Mouse (Mus musculus) ES-E14 (cell line): ENCODE data around the gene Rab25. TPM values are rescaled to one million over a fixed set of nuclear protein-coding genes. Genes with fewer than 3 reads are reported as not detected.

Experiments used
- DNase-seq: peaks from one replicate; pipeline ENCODE4 v3.0.0-alpha.2; 2013; ENCODE audit warnings: low read depth, low spot score
- H3K27ac ChIP-seq: 2 replicates; pipeline ENCODE4 v1.5.1; 2012; ENCODE audit warnings: low read depth, mild to moderate bottlenecking, low read length, moderate library complexity, mixed read lengths; ENCODE audit not compliant: poor library complexity, insufficient read depth, severe bottlenecking
- H3K36me3 ChIP-seq: 2 replicates; pipeline ENCODE4 v1.6.1; 2012; ENCODE audit warnings: mild to moderate bottlenecking, low read length, moderate library complexity, mixed read lengths; ENCODE audit not compliant: control insufficient read depth, poor library complexity, insufficient read depth, severe bottlenecking
- H3K4me1 ChIP-seq, 2 experiments: fragments of 150-350 bp in 1 of 2; sonication (generic) in 1 of 2; 2 replicates each; pipeline ENCODE4 v1.6.1; 2012; ENCODE audit warnings: low read length in 2 of 2, mild to moderate bottlenecking in 1 of 2, mixed read lengths in 1 of 2; ENCODE audit not compliant: control insufficient read depth in 2 of 2, insufficient read depth in 2 of 2, poor library complexity in 1 of 2
- H3K4me3 ChIP-seq, 2 experiments: fragments of 150-350 bp in 1 of 2; sonication (generic) in 1 of 2; 2 replicates each; pipeline ENCODE4 v1.5.1; 2012; ENCODE audit warnings: low read length in 2 of 2, low read depth in 1 of 2, mild to moderate bottlenecking in 1 of 2, mixed read lengths in 1 of 2; ENCODE audit not compliant: insufficient read depth in 1 of 2, poor library complexity in 1 of 2, severe bottlenecking in 1 of 2
- H3K9ac ChIP-seq: 2 replicates; pipeline ENCODE4 v1.6.1; 2012; ENCODE audit warnings: low read depth, mild to moderate bottlenecking, low read length, mixed read lengths; ENCODE audit not compliant: poor library complexity, insufficient read depth, severe bottlenecking
- H3K9me3 ChIP-seq: fragments of 150-350 bp; sonication (generic); 2 replicates; pipeline ENCODE4 v1.6.1; 2012; ENCODE audit warnings: low read depth, mild to moderate bottlenecking, low read length; ENCODE audit not compliant: control insufficient read depth, insufficient read depth
- CHD2 ChIP-seq: IDR thresholded peaks from 2 replicates; pipeline ENCODE4 v1.6.1; 2014; ENCODE audit warnings: mild to moderate bottlenecking, low read depth, low read length, inconsistent platforms
- HCFC1 ChIP-seq: IDR thresholded peaks from 2 replicates; pipeline ENCODE4 v1.6.1; 2012; ENCODE audit warnings: low read length, inconsistent platforms, borderline replicate concordance; ENCODE audit not compliant: insufficient read depth
- MAFK ChIP-seq: IDR thresholded peaks from 2 replicates; pipeline ENCODE4 v1.6.1; 2014; ENCODE audit warnings: mild to moderate bottlenecking, low read depth, low read length, inconsistent platforms; ENCODE audit not compliant: insufficient read depth
- ZC3H11A ChIP-seq: IDR thresholded peaks from 2 replicates; pipeline ENCODE4 v1.6.1; 2012; ENCODE audit warnings: low read depth, mild to moderate bottlenecking, inconsistent platforms, low read length, borderline replicate concordance
- ZNF384 ChIP-seq: IDR thresholded peaks from 2 replicates; pipeline ENCODE4 v1.6.1; 2012; ENCODE audit warnings: low read depth, low read length, inconsistent platforms
- in situ Hi-C, 2 experiments: fragments of 600-800 bp; cut with MboI; formaldehyde crosslinking; loops; one replicate each; pipeline ENCODE4 v1.15.1; 2025; ENCODE audit warnings: low sequenced_read_pairs in 2 of 2, inconsistent platforms in 1 of 2; ENCODE audit not compliant: unreplicated experiment in 2 of 2
- total RNA-seq: library from RNA; depleted of rRNA; stranded (reverse); fragments of 300-350 nt; gene quantifications from 2 replicates; pipeline ENCODE4 v1.2.3, GENCODE M21; 2012

Rab25 gene
- total RNA-seq, 1 experiment = 2.1 TPM

- H3K9ac ChIP-seq = peak overlapping the region; percentile 93
- in situ Hi-C loops = no loop called here
- TF ChIP-seq CHD2 = no peak
- peak; percentile 96 for TF ChIP-seq HCFC1
- peaks cover 9% of the 10 kb centered on the region for H3K36me3 ChIP-seq
- H3K4me1 ChIP-seq = peaks cover 8 to 30% of the 10 kb centered on the region in 2 experiments; a peak in 3 of 4 replicates
- H3K9me3 ChIP-seq = no peaks in the 10 kb centered on the region
- H3K27ac ChIP-seq = peak overlapping the region; percentile 95
- DNase-seq = no peak
- peak overlapping the region; percentile 95 to 96 for H3K4me3 ChIP-seq
Measured at GRCm38 (mm10) chr3:88531348-88532298, 16.5 kb downstream of the Rab25 start.

- Histone ChIP-seq H3K9me3 (no peaks in the 10 kb centered on the region), H3K27ac (peak overlapping the region; percentile 95; the same call in 1 of the 2 replicates), H3K9ac (peak overlapping the region; percentile 41; the same call in 1 of the 2 replicates), H3K36me3 (peaks cover 5% of the 10 kb centered on the region), H3K4me1 (peaks cover 6 to 25% of the 10 kb centered on the region in 2 experiments; a peak in 3 of 4 replicates), H3K4me3 (peak overlapping the region; percentile 95 to 96)
- TF ChIP-seq MAFK = no peak
- TF ChIP-seq CHD2 = no peak
- no peak for TF ChIP-seq ZNF384
- no peak for TF ChIP-seq ZC3H11A
- no peak for TF ChIP-seq HCFC1
- in situ Hi-C loops = no loop called here
- DNase-seq = peak; percentile 81
Measured at GRCm38 (mm10) chr3:88530082-88530864, 17.8 kb downstream of the Rab25 start.

- H3K4me3 ChIP-seq = peak overlapping the region in 1 of 2 experiments; percentile 96; a peak in 3 of 4 replicates
- H3K36me3 ChIP-seq = peaks cover 8% of the 10 kb centered on the region
- H3K4me1 ChIP-seq = peaks cover 6 to 17% of the 10 kb centered on the region in 2 experiments; a peak in 3 of 4 replicates
- H3K27ac ChIP-seq = peak overlapping the region; percentile 95; the same call in 1 of the 2 replicates
- no peaks in the 10 kb centered on the region for H3K9me3 ChIP-seq
- TF ChIP-seq HCFC1 = no peak
- no peak for TF ChIP-seq ZC3H11A
- TF ChIP-seq MAFK = no peak
- TF ChIP-seq ZNF384 = no peak
- no peak for TF ChIP-seq CHD2
- no peak for DNase-seq
- in situ Hi-C loops = no loop called here
- H3K9ac ChIP-seq = peak overlapping the region; percentile 21; the same call in 1 of the 2 replicates
Measured at GRCm38 (mm10) chr3:88529204-88530000, 18.7 kb downstream of the Rab25 start.

GRCm38 (mm10) chr3:88528646-88529045 is 19.5 kb downstream of the Rab25 start:
- no peak for TF ChIP-seq ZC3H11A
- TF ChIP-seq MAFK = no peak
- TF ChIP-seq HCFC1 = no peak
- no peak for TF ChIP-seq ZNF384
- TF ChIP-seq CHD2 = no peak
- Histone ChIP-seq H3K9me3 (no peaks in the 10 kb centered on the region), H3K4me1 (peaks cover 6 to 13% of the 10 kb centered on the region in 2 experiments; a peak in 3 of 4 replicates), H3K27ac (no peak overlapping the region), H3K4me3 (no peak overlapping the region), H3K36me3 (peaks cover 14% of the 10 kb centered on the region), H3K9ac (no peak overlapping the region)
- in situ Hi-C loops = no loop called here
- DNase-seq = no peak
